Mouse (Mus musculus) adrenal gland, adult 2 months (tissue): ENCODE data around the gene 2010111I01Rik. TPM values are rescaled to one million over a fixed set of nuclear protein-coding genes. Genes with fewer than 3 reads are reported as not detected.
"Not testable (repeated sequence)": the region's sequence is repeated elsewhere in the genome, so short reads cannot be mapped to it uniquely, and the experiment has no call there.

Experiments
- DNase-seq: peaks from one replicate; pipeline ENCODE4 v3.0.0; 2021
- long read RNA-seq: library from polyadenylated mRNA; stranded (forward); transcript quantifications from one replicate; pipeline ENCODE4 v2.0.0, GENCODE M21; 2021
- polyA plus RNA-seq: library from polyadenylated mRNA; depleted of rRNA; stranded (reverse); fragments of >200 nt; gene quantifications from 2 replicates; pipeline ENCODE4 v1.2.3, GENCODE M21; 2012; rRNA removed
- total RNA-seq, 2 experiments: library from RNA; stranded (reverse); gene quantifications; 2 replicates each; pipeline ENCODE4 v1.2.3; 2021

The 2010111I01Rik gene
- total RNA-seq = 10 to 100 TPM; 62.1 to 99.2 TPM
- polyA plus RNA-seq = 39.4 and 39.9 TPM in 2 replicates
- long read RNA-seq, transcript 2010111I01Rik-224 (6 exons, 1,055 nt) = major isoform, 20 of 36 reads
- long read RNA-seq, partial matches to known transcripts = 5 of 36 reads
- long read RNA-seq, other reads (novel, unspliced or antisense) = 7 of 36 reads

DNA sequence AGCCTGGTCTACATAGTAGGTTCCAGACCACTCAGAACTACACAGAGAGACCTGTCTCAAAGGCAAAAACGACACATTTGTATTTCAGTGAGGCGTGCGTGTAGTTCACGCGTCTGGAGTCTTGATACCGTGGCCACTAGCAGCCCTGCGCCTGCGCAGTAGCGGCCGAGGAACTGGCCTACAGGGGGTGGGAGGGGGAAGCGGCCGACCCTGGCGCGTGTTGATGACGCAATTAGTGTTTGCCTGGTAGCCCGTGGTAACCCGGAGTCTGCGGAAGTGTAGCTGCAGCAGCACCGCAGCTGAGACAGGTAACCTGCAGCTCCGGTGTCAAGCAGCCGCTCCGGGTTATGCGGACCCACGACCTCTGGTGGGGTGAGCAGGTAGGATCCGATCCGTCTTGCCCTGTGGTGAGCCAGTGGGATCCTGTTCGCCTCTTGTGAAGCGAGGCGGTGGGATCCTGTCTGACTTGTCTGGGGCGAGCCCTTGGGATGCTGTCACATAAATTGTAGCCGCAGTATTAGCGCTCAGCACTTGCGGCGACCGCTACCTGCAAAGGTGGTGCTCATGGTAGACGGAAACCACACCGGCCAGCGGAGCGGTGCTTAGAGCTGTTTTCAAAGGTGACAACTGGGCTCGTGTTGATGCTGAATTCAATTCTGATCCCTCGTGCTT, at the start of gene 2010111I01Rik:
2010111I01Rik (plus strand) TSS at position 254 of the 672 bp plus-strand sequence.
- peak; percentile 97 for DNase-seq

DNA sequence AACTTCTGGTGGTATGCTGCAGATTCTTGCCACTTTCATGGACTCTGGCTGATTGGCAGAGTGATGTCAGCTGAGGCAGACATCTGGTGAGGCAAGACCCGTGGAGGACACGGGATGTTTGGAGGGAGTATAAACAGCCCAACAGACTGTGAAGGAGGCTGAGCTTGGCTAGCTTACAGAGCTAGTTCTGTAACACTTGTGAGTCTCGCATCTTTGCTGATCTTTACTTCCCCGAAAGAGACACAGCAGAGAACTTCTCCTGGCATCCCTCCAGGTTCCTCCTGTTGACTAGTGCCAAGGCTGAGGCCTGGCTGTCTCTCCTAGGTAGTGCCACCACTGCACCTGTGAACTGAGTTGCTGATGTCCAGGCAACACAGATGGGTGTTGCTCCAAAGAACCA, 48.0 kb upstream of the 2010111I01Rik start:
- DNase-seq = no peak

DNA sequence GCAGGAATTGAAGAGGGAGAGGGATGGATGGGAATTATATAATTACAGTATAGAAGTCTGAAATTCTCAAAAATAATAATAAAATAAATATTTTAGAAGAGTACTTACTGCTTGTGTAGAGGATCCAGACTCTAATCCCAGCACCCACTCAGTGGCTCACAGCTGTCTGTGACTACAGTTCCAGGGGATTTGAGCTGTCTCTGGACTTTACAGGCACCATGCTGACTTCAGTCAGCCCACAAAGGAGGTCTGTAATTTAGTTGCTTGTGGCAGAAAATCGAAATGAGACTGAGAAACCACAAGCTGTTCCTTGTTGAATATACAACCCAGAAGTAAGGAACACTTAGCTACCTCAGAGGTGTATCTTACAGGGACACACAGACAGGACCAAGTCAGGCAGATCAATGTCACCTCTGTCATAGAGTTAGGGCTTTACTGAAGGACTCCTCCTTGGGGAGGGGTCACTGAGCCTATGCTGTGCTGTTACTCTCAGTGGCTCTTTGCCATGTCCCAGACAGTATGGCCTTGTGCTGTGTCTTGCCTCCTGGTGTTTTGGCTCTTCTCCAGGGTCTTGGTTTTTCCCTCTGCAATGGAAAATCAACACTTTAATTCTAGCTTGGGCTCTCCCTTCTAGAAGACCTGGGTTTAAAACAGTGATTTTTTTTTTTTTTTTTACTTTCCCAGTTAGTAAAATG, 47.1 kb upstream of the 2010111I01Rik start:
- DNase-seq = peak; percentile 63

DNA sequence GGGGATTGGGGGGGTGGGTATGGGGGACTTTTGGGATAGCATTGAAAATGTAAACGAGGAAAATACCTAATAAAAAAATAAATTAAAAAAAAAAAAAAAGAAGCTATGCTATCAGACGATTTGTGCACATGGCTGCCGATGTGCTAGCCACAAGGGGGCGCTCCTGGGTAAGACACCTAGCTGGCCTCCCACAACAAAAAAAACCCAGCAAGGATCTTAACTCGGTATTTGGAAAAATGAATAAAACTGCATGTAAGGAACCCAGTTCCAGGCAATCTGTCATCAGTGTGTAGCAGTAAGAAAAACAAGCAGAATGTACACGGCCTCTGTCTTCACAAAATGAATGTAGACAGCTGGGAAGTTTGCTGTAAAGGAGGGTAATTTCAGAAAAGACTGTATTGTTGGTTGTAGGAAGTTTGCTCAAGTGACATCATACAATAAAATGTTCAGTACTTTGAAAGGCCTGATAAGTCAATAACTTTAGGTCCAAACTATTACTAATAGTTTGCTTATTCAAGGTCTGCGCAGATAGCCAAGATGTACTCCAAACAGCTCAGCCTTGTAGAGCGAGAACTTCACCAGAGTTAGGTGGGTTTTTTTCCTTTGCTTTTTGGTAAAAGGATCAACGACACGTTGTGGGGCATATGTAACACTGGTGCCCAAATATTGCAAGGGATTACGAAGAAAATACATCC, 44.9 kb upstream of the 2010111I01Rik start:
- peak; percentile 72 for DNase-seq

DNA sequence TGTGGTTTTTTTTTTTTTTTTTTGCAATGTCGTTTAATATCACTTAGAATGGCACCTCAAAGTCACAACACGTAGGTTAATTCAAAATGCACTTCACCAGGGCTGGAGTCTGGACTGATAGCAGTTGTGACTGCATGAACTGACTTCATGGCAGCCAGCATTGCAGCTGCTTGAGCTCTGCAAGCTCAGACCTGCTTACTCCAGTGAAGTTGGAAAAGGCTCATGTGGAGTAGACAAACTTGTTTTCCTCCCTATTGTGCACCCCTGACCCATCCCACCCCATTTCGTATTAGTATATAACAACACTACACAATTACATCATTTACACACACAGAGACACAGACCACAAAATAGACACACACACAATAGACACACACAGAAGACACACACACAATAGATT, 42.0 kb upstream of the 2010111I01Rik start:
- DNase-seq = no peak

GRCm38 (mm10) chr13:62923182-62923581, 41.5 kb upstream of the 2010111I01Rik start:
- DNase-seq = no peak

- DNase-seq = peak; percentile 71
These were observed 38.2 kb upstream of the 2010111I01Rik start for GRCm38 (mm10) chr13:62926479-62926878.

- no peak for DNase-seq
These were observed 37.2 kb upstream of the 2010111I01Rik start for GRCm38 (mm10) chr13:62927470-62927869.

DNA sequence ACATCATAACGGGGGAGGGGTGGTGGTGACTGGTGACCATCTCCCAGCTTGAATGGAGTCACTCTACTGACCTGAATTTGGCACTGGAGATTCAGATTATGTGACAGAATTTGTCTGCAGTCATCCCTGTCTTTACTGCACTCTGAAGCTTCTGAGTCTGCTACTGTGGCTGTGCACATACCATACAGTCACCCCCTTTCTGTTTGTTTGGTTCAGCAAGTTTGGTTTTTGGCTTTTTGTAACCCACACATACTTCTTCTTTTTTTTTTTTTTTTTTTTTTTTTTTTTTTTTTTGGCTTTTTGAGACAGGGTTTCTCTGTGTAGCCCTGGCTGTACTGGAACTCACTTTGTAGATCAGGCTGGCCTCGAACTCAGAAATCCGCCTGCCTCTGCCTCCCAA, 35.5 kb upstream of the 2010111I01Rik start:
- DNase-seq = not testable (repeated sequence)

DNA sequence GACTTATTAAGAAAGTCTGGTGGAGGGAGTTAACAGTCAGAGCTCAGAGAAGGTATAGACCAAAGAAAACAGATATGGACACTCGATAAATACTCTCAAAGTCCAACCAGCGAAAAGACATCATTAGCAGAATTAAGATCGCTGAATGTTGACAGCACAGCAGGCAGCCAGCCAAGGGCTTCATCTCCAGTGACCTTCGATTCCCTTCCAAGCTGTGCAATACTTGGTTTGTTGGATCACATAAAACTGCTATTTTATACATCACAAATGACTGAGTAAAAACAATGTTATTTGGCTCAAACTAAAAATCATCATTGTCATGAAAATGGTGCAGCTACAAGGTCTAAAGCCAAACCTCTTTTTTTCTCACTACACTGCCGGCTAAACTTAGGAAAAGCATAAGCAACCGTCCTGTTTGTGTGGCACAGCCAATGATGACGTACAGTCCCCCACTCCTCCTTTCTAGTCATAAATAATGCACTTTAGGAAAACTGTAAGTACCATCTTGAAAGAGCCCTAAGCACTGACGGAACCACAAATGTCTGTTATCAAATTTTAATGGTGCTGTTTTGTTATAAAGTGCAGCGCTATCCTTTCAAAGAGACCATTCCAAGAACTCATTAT, 34.8 kb upstream of the 2010111I01Rik start:
- DNase-seq = peak; percentile 69

DNA sequence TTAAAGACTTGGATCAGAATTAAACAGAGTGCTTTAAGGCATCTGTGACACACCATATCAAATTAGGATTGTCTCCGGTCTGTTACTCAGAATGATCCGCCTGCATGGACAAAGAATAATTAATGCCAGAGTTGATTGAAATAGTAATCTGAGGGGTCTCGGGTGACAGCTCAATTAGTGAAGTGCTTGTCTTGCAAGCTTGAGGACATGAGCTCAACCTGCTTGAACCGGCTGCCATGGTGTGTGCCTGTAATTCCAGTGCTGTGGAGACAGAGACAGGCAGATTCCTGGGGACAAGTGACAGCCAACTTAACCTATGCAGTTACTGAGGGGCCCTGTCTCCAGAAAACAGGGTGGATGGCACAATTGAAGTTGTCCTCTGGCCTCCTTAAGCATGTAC, 32.2 kb upstream of the 2010111I01Rik start:
- DNase-seq = no peak

GRCm38 (mm10) chr13:62939371-62939770, 25.3 kb upstream of the 2010111I01Rik start:
- DNase-seq = no peak

- DNase-seq = no peak
These were observed 24.9 kb upstream of the 2010111I01Rik start for GRCm38 (mm10) chr13:62939797-62940196.

- DNase-seq = no peak
These were observed 24.0 kb upstream of the 2010111I01Rik start for GRCm38 (mm10) chr13:62940721-62941120.

DNA sequence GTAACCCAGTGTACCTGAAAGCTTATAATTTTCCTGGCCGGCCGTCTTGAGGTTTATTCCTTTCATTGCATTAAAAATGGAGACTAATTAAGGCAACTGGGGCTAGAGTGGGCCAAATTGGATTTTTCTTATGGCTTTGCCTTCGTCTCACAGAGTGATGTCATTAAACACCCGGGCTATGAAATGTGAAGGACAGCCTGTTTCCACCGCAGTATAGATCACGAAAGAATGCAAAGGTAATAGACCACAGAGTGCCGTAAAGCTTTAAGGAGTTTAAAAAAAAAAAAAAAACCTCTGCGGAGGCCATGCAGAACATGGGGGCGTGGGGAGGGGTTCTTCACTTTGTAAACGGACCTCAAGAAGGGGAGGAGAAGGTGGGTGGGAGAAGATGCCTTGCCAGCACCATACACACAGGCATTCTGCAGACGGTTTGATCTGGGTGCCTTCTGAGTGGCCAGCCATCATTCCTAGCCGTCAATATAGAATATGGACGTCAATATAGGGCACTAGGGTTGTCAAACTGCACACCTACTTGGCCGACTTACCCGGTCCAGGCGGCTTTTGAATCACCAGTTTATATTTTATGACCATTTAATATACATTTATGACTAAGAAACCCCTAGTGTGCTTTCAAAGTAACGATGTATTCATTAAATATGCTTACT, 23.2 kb upstream of the 2010111I01Rik start:
- no peak for DNase-seq

DNA sequence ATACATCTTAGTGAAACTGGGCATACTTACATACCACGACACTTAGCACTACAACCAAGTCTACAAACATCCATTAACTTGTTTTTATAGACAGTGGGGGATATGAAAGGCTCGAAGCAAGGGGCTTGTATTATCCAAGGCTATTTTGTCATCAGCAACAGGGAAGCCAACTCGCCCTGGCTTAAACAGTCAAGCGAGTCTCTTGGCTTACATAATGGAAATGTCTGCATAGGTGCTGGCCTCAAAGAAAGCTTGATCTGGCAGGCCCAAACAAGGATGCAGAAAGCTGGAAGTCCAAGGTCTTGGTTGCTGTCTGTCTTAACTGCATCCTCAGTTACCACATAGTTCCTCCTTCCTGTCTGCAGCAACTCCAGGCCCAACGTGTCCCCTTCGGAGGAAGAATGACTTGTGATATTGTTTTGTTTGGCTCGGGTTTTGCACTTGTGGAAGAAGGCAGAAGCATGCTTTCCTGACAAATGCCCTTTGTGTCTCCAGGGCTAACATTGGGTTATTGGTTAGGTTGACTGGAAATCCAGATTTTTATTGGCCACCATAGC, 21.3 kb upstream of the 2010111I01Rik start:
- DNase-seq = no peak

DNA sequence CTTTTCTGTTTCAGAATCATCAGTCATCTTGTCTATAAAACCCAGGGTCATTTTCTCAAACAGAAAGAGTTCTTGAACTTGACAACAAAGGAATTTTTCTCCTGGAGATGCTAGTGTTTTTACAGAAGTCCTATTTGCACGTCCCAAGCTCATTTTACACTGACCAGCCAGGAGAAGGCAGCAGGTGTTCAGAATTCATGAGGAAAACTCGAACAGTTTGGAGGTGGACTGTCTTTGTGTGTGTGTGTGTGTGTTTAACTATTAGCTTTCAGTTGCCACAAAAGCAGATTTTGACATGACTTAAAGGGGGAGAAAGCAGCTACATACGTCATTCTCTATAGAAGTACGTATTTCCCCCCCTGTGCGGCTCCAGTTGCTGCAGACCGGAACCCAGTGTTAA, 20.6 kb upstream of the 2010111I01Rik start:
- no peak for DNase-seq

- no peak for DNase-seq
These were observed 15.0 kb upstream of the 2010111I01Rik start for GRCm38 (mm10) chr13:62949560-62950188.

DNA sequence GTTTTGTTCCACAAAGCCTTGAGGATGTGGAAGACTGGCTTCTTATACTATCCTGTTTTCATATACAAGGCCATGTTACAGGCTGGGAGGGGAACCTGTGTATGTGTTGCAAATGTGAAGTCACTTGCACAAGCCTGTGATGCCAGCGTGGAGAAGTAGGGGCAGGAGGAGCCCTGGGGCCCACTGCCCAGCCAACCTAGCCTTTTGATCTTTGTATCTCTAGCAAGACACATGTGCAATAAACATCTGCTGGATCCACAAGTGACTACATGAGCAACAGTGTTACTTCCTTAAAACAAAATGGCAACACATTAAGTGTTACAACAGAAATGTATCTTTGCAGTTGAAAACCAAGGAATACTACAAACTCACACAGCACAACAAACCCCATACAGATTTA, 13.1 kb upstream of the 2010111I01Rik start:
- DNase-seq = no peak

DNA sequence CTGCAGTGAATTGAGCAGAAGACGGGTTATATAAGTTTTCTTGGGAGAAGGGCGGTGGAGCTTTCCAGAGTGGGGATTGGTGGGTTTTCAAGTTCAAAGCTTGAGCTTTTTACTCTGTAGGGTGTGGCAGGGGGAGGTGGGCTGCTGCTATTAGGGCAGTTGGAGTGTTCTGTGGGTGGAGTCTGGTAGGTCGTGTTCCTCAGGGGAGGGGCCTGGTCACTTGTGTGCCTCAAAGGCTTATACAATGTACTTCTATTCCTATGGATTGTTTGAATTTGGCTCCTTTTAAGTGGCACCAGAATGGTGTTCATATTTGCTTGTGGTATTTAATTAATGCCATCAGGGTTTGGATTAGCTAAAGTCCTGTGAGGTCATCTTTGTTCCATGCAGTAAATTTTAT, 12.6 kb upstream of the 2010111I01Rik start:
- no peak for DNase-seq

DNA sequence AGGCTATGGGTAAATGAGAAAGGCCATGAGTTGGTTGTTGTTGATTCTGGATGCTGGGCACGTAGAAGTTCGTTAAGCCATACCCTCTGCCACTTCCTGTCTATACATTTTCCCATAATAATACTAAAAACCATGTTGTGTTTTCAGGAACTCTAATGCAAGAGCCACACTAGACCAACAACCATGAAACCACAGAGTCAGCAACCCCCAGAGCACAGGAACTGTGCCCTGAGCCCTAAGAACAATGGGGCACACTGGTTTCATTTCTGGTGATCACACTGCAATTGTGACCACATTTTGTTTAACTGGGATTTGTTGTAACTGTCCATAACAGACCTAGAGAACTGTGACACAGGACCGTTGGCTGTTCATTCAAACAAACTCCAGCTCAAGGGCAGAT, 12.1 kb upstream of the 2010111I01Rik start:
- DNase-seq = no peak
